Mouse (Mus musculus): ENCODE data around the gene Tatdn2. TPM values are rescaled to one million over a fixed set of nuclear protein-coding genes. Genes with fewer than 3 reads are reported as not detected.
"Not testable (repeated sequence)": the region's sequence is repeated elsewhere in the genome, so short reads cannot be mapped to it uniquely, and the experiment has no call there.

Gene Tatdn2
- polyA plus RNA-seq, 1 experiment from 2014 or later, result 0.52 TPM

DNA sequence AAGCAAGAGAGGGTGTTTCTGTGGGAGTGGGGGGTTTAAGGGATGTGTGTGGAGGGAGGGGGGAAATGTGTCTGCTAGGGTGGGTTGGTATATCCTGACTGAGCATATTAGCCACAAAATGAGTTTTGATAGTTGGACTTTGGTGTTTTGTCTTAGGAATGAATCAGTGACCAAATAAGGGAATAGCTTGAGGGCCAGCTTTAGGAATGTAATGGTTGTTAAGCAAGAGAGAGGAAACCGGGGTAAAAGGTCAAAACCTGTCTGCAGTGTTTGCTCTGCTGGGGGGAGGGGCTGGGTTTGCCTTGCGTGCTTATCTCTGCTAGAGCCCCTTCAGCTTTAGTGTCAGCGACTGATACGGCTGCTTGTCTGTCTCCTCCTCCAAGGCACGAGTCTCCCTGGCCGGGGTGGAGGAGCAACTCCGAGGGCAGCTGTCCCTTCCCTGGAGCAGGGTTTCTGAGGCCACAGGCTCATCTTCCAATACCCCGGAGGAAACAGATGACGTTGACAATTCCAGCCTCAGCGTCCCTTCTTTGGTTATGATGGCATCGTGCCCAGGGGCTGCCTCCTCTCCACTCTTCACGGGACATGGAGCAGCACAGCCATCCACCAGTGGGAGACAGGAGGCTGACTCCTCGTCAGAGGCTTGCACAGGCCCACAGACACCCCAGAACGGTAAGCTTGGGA lies 6.3 kb upstream of the Tatdn2 start:
- no peaks in the 10 kb centered on the region for H3K9me3 ChIP-seq

DNA sequence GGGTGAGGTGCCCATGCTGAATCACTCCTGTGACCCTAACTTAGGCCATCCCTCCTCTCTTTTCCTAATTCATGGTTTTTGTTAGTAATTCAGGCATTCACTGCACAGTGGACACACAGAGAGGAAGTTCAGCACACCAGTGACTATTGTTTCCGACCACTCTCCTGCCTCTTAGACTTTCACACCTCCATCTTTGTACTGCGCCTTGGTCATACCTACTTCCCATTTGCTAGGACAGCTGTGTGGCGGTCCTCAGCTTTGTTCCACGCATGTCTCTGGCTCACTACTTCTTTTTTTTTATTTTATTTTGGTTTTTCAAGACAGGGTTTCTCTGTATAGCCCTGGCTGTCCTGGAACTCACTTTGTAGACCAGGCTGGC lies 5.8 kb upstream of the Tatdn2 start:
- H3K4me3 ChIP-seq, result peak overlapping the region; percentile 38
- H3K36me3 ChIP-seq, result peaks cover 11% of the 10 kb centered on the region
- H3K27me3 ChIP-seq (replicated peaks), result no peaks in the 10 kb centered on the region
- peak overlapping the region; percentile 76 for H3K9ac ChIP-seq
- peaks cover 64% of the 10 kb centered on the region for H3K4me1 ChIP-seq
- WGBS, result 53% methylated on average over 4 of the region's 4 CpGs
- H3K4me2 ChIP-seq, result peak overlapping the region; percentile 66
- H3K9me3 ChIP-seq, result no peaks in the 10 kb centered on the region
- peak overlapping the region; percentile 94 for H3K27ac ChIP-seq (replicated peaks)
- no peak for ATAC-seq (ENCODE audit: extremely low read depth, insufficient number of reproducible peaks, low FRiP score, low TSS enrichment)

More for the DNA sequence above, 6.3 kb upstream of the Tatdn2 start:
- under 1% methylated on average over 14 of the region's 14 CpGs for WGBS
- Histone ChIP-seq H3K4me2 (peak overlapping the region; percentile 66), H3K27ac (replicated peaks) (peak overlapping the region; percentile 94), H3K9ac (peak overlapping the region; percentile 76), H3K27me3 (replicated peaks) (no peaks in the 10 kb centered on the region), H3K36me3 (peaks cover 11% of the 10 kb centered on the region), H3K4me3 (peak overlapping the region; percentile 38), H3K4me1 (peaks cover 59% of the 10 kb centered on the region)
- peak; percentile 67 for ATAC-seq (ENCODE audit: extremely low read depth, insufficient number of reproducible peaks, low FRiP score, low TSS enrichment)

GRCm38 (mm10) chr6:113692661-113693133 lies 4.2 kb upstream of the Tatdn2 start:
- Histone ChIP-seq H3K27ac (replicated peaks) (no peak overlapping the region), H3K9me3 (no peaks in the 10 kb centered on the region), H3K4me1 (peaks cover 59% of the 10 kb centered on the region), H3K4me3 (no peak overlapping the region), H3K4me2 (peak overlapping the region; percentile 35), H3K27me3 (replicated peaks) (no peaks in the 10 kb centered on the region), H3K36me3 (peaks cover 11% of the 10 kb centered on the region), H3K9ac (no peak overlapping the region)
- 79% methylated on average over 5 of the region's 5 CpGs for WGBS
- ATAC-seq (ENCODE audit: extremely low read depth, insufficient number of reproducible peaks, low FRiP score, low TSS enrichment), result no peak

- ATAC-seq (ENCODE audit: extremely low read depth, insufficient number of reproducible peaks, low FRiP score, low TSS enrichment), result no peak
- Histone ChIP-seq H3K9ac (no peak overlapping the region), H3K9me3 (no peaks in the 10 kb centered on the region), H3K4me2 (peak overlapping the region; percentile 22; the same call in 1 of the 2 replicates), H3K36me3 (peaks cover 11% of the 10 kb centered on the region), H3K27me3 (replicated peaks) (no peaks in the 10 kb centered on the region), H3K27ac (replicated peaks) (no peak overlapping the region), H3K4me3 (no peak overlapping the region), H3K4me1 (peaks cover 61% of the 10 kb centered on the region)
- 70% methylated on average over 5 of the region's 5 CpGs for WGBS
Observed at GRCm38 (mm10) chr6:113693377-113693776, 3.5 kb upstream of the Tatdn2 start.

DNA sequence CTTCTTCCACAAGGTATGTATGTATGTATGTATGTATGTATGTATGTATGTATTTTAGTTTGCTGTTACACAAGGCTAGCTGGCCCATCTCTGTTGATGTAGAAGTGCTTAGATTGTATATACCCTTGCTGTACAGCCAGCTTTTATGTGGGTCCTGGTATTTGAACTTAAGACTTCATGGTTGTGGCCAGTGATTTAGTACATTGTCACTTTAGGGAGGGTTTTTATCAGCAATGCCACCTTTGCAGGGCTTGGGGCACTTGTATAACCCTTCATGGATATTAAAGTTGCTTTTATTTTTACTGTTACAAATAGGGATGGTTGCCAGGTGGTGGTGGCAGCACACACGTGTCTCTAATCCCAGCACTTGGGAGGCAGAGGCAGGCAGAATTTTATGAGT lies 1.6 kb upstream of the Tatdn2 start:
- H3K9ac ChIP-seq, result no peak overlapping the region
- no peaks in the 10 kb centered on the region for H3K27me3 ChIP-seq (replicated peaks)
- H3K4me3 ChIP-seq, result no peak overlapping the region
- H3K27ac ChIP-seq (replicated peaks), result no peak overlapping the region; the same call in 1 of the 2 replicates
- WGBS, result 71% methylated on average over 1 of the region's 1 CpGs
- H3K9me3 ChIP-seq, result no peaks in the 10 kb centered on the region
- peaks cover 68% of the 10 kb centered on the region for H3K4me1 ChIP-seq
- peaks cover 19% of the 10 kb centered on the region for H3K36me3 ChIP-seq
- no peak for ATAC-seq (ENCODE audit: extremely low read depth, insufficient number of reproducible peaks, low FRiP score, low TSS enrichment)
- H3K4me2 ChIP-seq, result no peak overlapping the region

GRCm38 (mm10) chr6:113695766-113696355 lies 989 bp upstream of the Tatdn2 start:
- Histone ChIP-seq H3K4me2 (peak overlapping the region; percentile 66), H3K27ac (replicated peaks) (peak overlapping the region; percentile 85), H3K9ac (peak overlapping the region; percentile 64), H3K9me3 (no peaks in the 10 kb centered on the region), H3K27me3 (replicated peaks) (no peaks in the 10 kb centered on the region), H3K4me3 (peak overlapping the region; percentile 82), H3K4me1 (peaks cover 65% of the 10 kb centered on the region), H3K36me3 (peaks cover 26% of the 10 kb centered on the region)
- no peak for ATAC-seq (ENCODE audit: extremely low read depth, insufficient number of reproducible peaks, low FRiP score, low TSS enrichment)
- 44% methylated on average over 4 of the region's 4 CpGs for WGBS

GRCm38 (mm10) chr6:113697222-113698205 lies 664 bp downstream of the Tatdn2 start:
- peak overlapping the region; percentile 95 for H3K4me2 ChIP-seq
- H3K36me3 ChIP-seq, result peaks cover 42% of the 10 kb centered on the region
- H3K27ac ChIP-seq (replicated peaks), result peak overlapping the region; percentile 93
- H3K27me3 ChIP-seq (replicated peaks), result no peaks in the 10 kb centered on the region
- peak overlapping the region; percentile 82 for H3K4me3 ChIP-seq
- H3K4me1 ChIP-seq, result peaks cover 51% of the 10 kb centered on the region
- WGBS, result under 1% methylated on average over 104 of the region's 113 CpGs
- no peak for ATAC-seq (ENCODE audit: extremely low read depth, insufficient number of reproducible peaks, low FRiP score, low TSS enrichment)
- H3K9me3 ChIP-seq, result no peaks in the 10 kb centered on the region
- H3K9ac ChIP-seq, result peak overlapping the region; percentile 90

- Histone ChIP-seq H3K36me3 (peaks cover 99% of the 10 kb centered on the region), H3K9me3 (no peaks in the 10 kb centered on the region), H3K4me2 (no peak overlapping the region), H3K27ac (replicated peaks) (no peak overlapping the region), H3K4me3 (no peak overlapping the region), H3K4me1 (no peaks in the 10 kb centered on the region), H3K27me3 (replicated peaks) (no peaks in the 10 kb centered on the region), H3K9ac (no peak overlapping the region)
- 86% methylated on average over 3 of the region's 3 CpGs for WGBS
- ATAC-seq (ENCODE audit: extremely low read depth, insufficient number of reproducible peaks, low FRiP score, low TSS enrichment), result no peak
Observed at GRCm38 (mm10) chr6:113712718-113713117, 15.9 kb downstream of the Tatdn2 start.

DNA sequence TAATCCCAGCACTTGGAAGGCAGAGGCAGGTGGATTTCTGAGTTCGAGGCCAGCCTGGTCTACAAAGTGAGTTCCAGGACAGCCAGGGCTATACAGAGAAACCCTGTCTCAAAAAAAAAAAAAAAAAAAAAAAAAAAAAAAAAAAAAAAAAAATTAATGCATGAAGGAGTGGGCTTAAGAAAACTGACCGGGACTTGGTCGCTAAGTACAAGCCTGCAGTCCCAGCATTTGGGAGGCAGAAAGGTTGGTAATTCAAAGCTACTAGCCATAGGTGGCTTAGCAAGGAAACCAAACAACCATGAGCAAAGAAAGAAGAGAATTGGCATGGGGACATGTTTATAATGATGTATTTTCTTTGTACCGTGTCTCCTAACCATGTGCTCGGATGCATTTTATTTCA lies 16.5 kb downstream of the Tatdn2 start:
- not testable (repeated sequence) for H3K9me3 ChIP-seq; H3K4me2 ChIP-seq; H3K4me1 ChIP-seq; H3K4me3 ChIP-seq; H3K27me3 ChIP-seq (replicated peaks); ATAC-seq (ENCODE audit: extremely low read depth, insufficient number of reproducible peaks, low FRiP score, low TSS enrichment); H3K9ac ChIP-seq; H3K27ac ChIP-seq (replicated peaks)
- H3K36me3 ChIP-seq, result peaks cover 98% of the 10 kb centered on the region
- 88% methylated on average over 5 of the region's 5 CpGs for WGBS

DNA sequence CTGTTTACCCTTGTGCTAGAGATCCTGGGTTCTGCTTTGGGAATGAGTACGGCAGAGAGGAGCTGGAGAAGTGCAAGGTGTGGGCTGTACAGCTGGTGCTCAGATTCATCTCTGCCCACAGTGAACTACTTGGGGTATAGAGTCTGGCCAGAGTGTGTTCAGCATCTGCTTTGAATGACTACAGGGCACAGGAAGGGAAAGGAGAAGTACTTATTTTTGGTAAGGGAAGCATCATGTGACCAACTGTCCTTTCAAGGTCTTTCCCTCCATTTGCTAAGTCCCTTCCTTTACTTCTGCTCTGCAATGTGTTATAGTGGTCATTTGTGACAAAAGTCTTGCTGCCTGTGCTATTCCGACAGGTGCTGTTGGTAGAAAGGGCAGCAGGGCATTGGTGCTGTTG lies 17.4 kb downstream of the Tatdn2 start:
- no peak for ATAC-seq (ENCODE audit: extremely low read depth, insufficient number of reproducible peaks, low FRiP score, low TSS enrichment)
- H3K4me2 ChIP-seq, result no peak overlapping the region
- H3K27ac ChIP-seq (replicated peaks), result no peak overlapping the region
- H3K4me3 ChIP-seq, result no peak overlapping the region
- no peak overlapping the region for H3K9ac ChIP-seq
- H3K4me1 ChIP-seq, result no peaks in the 10 kb centered on the region
- no peaks in the 10 kb centered on the region for H3K27me3 ChIP-seq (replicated peaks)
- no peaks in the 10 kb centered on the region for H3K9me3 ChIP-seq
- whole genome bisulfite sequencing, result 93% methylated on average over 2 of the region's 2 CpGs
- H3K36me3 ChIP-seq, result peaks cover 98% of the 10 kb centered on the region

DNA sequence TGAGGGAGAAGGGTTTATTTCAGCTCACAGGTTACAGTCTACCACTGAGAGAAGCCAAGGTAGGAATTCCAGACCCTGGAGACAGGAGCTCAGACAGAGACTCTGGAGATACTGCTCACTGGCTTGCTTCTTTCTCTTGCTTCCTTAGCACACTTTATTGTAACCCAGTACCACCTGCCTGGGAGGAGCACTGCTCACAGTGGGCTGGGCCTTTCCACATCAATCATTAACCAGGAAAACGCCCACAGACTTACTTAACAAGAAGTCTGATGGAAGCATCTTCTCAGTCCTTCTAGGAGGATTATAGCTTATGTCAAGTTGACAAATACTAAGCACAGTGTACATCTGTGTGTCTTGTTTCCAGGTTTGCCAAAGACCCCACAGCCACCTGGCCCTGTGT lies 17.9 kb downstream of the Tatdn2 start:
- no peak for ATAC-seq (ENCODE audit: extremely low read depth, insufficient number of reproducible peaks, low FRiP score, low TSS enrichment)
- Histone ChIP-seq H3K9me3 (no peaks in the 10 kb centered on the region), H3K9ac (no peak overlapping the region), H3K27me3 (replicated peaks) (no peaks in the 10 kb centered on the region), H3K4me3 (no peak overlapping the region), H3K36me3 (peaks cover 98% of the 10 kb centered on the region), H3K4me2 (no peak overlapping the region), H3K27ac (replicated peaks) (no peak overlapping the region), H3K4me1 (no peaks in the 10 kb centered on the region)
- 91% methylated on average over 1 of the region's 1 CpGs for WGBS

Data from heart, embryonic 13.5 days (tissue).